ENCODE assay signal across 8 mouse cellular contexts in genomic region chr11:51615129-51615528, GRCm38 (mm10). TPM values are rescaled to one million over a fixed set of nuclear protein-coding genes. Genes with fewer than 3 reads are reported as not detected.
DNase-seq lines count a peak whose midpoint lies in the region; ATAC-seq and TF ChIP-seq lines count a peak whose summit lies in the region.

No protein-coding gene starts in this region.

- intact Hi-C loops in heart, postnatal 25 days (cut with DNase I) = no loop called here

- H3K9ac ChIP-seq in embryonic facial prominence, embryonic 13.5 days = peak overlapping the region; percentile 77
- H3K9ac ChIP-seq in hindbrain, postnatal 0 days (replicated peaks; ENCODE audit: low read length) = peak overlapping the region; percentile 43; the same call in 1 of the 2 replicates

- H3K4me1 ChIP-seq in embryonic facial prominence, embryonic 13.5 days = peaks cover 18% of the 10 kb centered on the region
- no peaks in the 10 kb centered on the region for H3K4me1 ChIP-seq in hindbrain, postnatal 0 days (ENCODE audit: insufficient read depth, low read length)

- peak overlapping the region; percentile 45 for H3K4me3 ChIP-seq in embryonic facial prominence, embryonic 13.5 days
- H3K4me3 ChIP-seq in hindbrain, postnatal 0 days (ENCODE audit: low read length) = peak overlapping the region; percentile 31

- H3K36me3 ChIP-seq in embryonic facial prominence, embryonic 13.5 days = no peaks in the 10 kb centered on the region
- no peaks in the 10 kb centered on the region for H3K36me3 ChIP-seq in hindbrain, postnatal 0 days (ENCODE audit: insufficient read depth, low read length)

- no peak for TF ChIP-seq CTCF in hindbrain, postnatal 0 days (IDR thresholded peaks at IDR 0.05; ENCODE audit: low read depth)

- peak overlapping the region; percentile 85 for H3K27ac ChIP-seq in embryonic facial prominence, embryonic 13.5 days
- H3K27ac ChIP-seq in hindbrain, postnatal 0 days = peak overlapping the region; percentile 54; the same call in 1 of the 2 replicates

- peak; percentile 90 for DNase-seq in heart, adult 11 months
- DNase-seq in heart, postnatal 25 days (ENCODE audit: low spot score) = no peak
- no peak for DNase-seq in hindbrain, postnatal 0 days (ENCODE audit: low spot score)
- DNase-seq in lung, postnatal 25 days (ENCODE audit: low spot score) = peak; percentile 68
- no peak for DNase-seq in B cell, adult 2 months
- no peak for DNase-seq in layer of hippocampus, postnatal 25 days (ENCODE audit: extremely low spot score in 1 of 2, low spot score in 1 of 2)

- no peak for ATAC-seq in embryonic facial prominence, embryonic 13.5 days (ENCODE audit: insufficient number of reproducible peaks, insufficient read depth, low FRiP score, low TSS enrichment, low read depth)
- ATAC-seq in hindbrain, postnatal 0 days = no peak
- ATAC-seq in megakaryocyte progenitor cell, adult 5-6 weeks (replicated peaks; ENCODE audit: poor library complexity) = no peak

- 41% methylated on average over 7 of the region's 7 CpGs for WGBS in embryonic facial prominence, embryonic 13.5 days
- 48% methylated on average over 7 of the region's 7 CpGs for WGBS in hindbrain, postnatal 0 days

- H3K9me3 ChIP-seq in embryonic facial prominence, embryonic 13.5 days = no peaks in the 10 kb centered on the region
- no peaks in the 10 kb centered on the region for H3K9me3 ChIP-seq in hindbrain, postnatal 0 days (ENCODE audit: low read length)

- H3K4me2 ChIP-seq in embryonic facial prominence, embryonic 13.5 days = peak overlapping the region; percentile 73
- peak overlapping the region; percentile 63 for H3K4me2 ChIP-seq in hindbrain, postnatal 0 days (ENCODE audit: low read depth, low read length)

- no peaks in the 10 kb centered on the region for H3K27me3 ChIP-seq in embryonic facial prominence, embryonic 13.5 days
- H3K27me3 ChIP-seq in hindbrain, postnatal 0 days (ENCODE audit: insufficient read depth, low read length) = no peaks in the 10 kb centered on the region; the same call in 1 of the 2 replicates

RNA-seq across cellular contexts. Expression of gene Nhp2, which starts 4.4 kb away (rescaled TPM):
- total RNA-seq in heart, postnatal 25 days (2021) = 10 to 100 TPM; 17.6 to 17.9 TPM
- 135 and 151 TPM in 2 replicates for polyA plus RNA-seq in embryonic facial prominence, embryonic 13.5 days (2015; fragmentation: Nextera tagmentation; extraction: Ambion mirVana)
- 43.9 and 60.8 TPM in 2 replicates for total RNA-seq in hindbrain, postnatal 0 days (2014; rRNA removed)
- polyA plus RNA-seq in hindbrain, postnatal 0 days (2015; fragmentation: Nextera tagmentation; extraction: Ambion mirVana) = 105 and 109 TPM in 2 replicates
- 147 and 165 TPM in 2 replicates for total RNA-seq in megakaryocyte progenitor cell, adult 5-6 weeks (2015)
- 117 and 167 TPM in 2 replicates for total RNA-seq in megakaryocyte progenitor cell, adult 5-6 weeks (2017)
- 10 to 100 TPM; 46.7 to 48.7 TPM for total RNA-seq in layer of hippocampus, postnatal 25 days (2021)

RNA-seq across cellular contexts. Expression of gene Hnrnpab, which starts 8.5 kb away (rescaled TPM):
- 100 to 1,000 TPM; 134 to 142 TPM for total RNA-seq in heart, postnatal 25 days (2021)
- 458 and 524 TPM in 2 replicates for polyA plus RNA-seq in embryonic facial prominence, embryonic 13.5 days (2015; fragmentation: Nextera tagmentation; extraction: Ambion mirVana)
- 212 and 258 TPM in 2 replicates for total RNA-seq in hindbrain, postnatal 0 days (2014; rRNA removed)
- 229 and 231 TPM in 2 replicates for polyA plus RNA-seq in hindbrain, postnatal 0 days (2015; fragmentation: Nextera tagmentation; extraction: Ambion mirVana)
- total RNA-seq in megakaryocyte progenitor cell, adult 5-6 weeks (2015) = 645 and 667 TPM in 2 replicates
- 984 and 1,159 TPM in 2 replicates for total RNA-seq in megakaryocyte progenitor cell, adult 5-6 weeks (2017)
- total RNA-seq in layer of hippocampus, postnatal 25 days (2021) = 100 to 1,000 TPM; 154 to 161 TPM

RNA-seq across cellular contexts. Expression of gene Rmnd5b, which starts 20.6 kb away (rescaled TPM):
- 10 to 100 TPM; 14.1 to 17.2 TPM for total RNA-seq in heart, postnatal 25 days (2021)
- polyA plus RNA-seq in embryonic facial prominence, embryonic 13.5 days (2015; fragmentation: Nextera tagmentation; extraction: Ambion mirVana) = 49.3 and 49.9 TPM in 2 replicates
- total RNA-seq in hindbrain, postnatal 0 days (2014; rRNA removed) = 81.3 and 99.9 TPM in 2 replicates
- 60.9 and 63.8 TPM in 2 replicates for polyA plus RNA-seq in hindbrain, postnatal 0 days (2015; fragmentation: Nextera tagmentation; extraction: Ambion mirVana)
- total RNA-seq in megakaryocyte progenitor cell, adult 5-6 weeks (2015) = 34.9 TPM in 2 replicates
- 11.4 and 20.4 TPM in 2 replicates for total RNA-seq in megakaryocyte progenitor cell, adult 5-6 weeks (2017)
- 10 to 100 TPM; 62.3 to 65.9 TPM for total RNA-seq in layer of hippocampus, postnatal 25 days (2021)

RNA-seq across cellular contexts. Expression of gene Phykpl, which starts 30.6 kb away (rescaled TPM):
- total RNA-seq in heart, postnatal 25 days (2021) = 10 to 100 TPM; 10.6 to 11.2 TPM
- polyA plus RNA-seq in embryonic facial prominence, embryonic 13.5 days (2015; fragmentation: Nextera tagmentation; extraction: Ambion mirVana) = 19.0 and 21.3 TPM in 2 replicates
- 3.8 and 5.3 TPM in 2 replicates for total RNA-seq in hindbrain, postnatal 0 days (2014; rRNA removed)
- polyA plus RNA-seq in hindbrain, postnatal 0 days (2015; fragmentation: Nextera tagmentation; extraction: Ambion mirVana) = 7.9 and 8.6 TPM in 2 replicates
- 10.7 and 11.2 TPM in 2 replicates for total RNA-seq in megakaryocyte progenitor cell, adult 5-6 weeks (2015)
- 9.8 and 15.4 TPM in 2 replicates for total RNA-seq in megakaryocyte progenitor cell, adult 5-6 weeks (2017)
- 1 to 10 TPM; 5.6 to 8.1 TPM for total RNA-seq in layer of hippocampus, postnatal 25 days (2021)

RNA-seq across cellular contexts. Expression of gene N4bp3, which starts 35.5 kb away (rescaled TPM):
- 10 to 100 TPM; 11.6 to 16.1 TPM for total RNA-seq in heart, postnatal 25 days (2021)
- polyA plus RNA-seq in embryonic facial prominence, embryonic 13.5 days (2015; fragmentation: Nextera tagmentation; extraction: Ambion mirVana) = 19.0 and 21.2 TPM in 2 replicates
- total RNA-seq in hindbrain, postnatal 0 days (2014; rRNA removed) = 48.0 and 55.6 TPM in 2 replicates
- polyA plus RNA-seq in hindbrain, postnatal 0 days (2015; fragmentation: Nextera tagmentation; extraction: Ambion mirVana) = 29.0 and 30.3 TPM in 2 replicates
- 0.10 and 0.44 TPM in 2 replicates for total RNA-seq in megakaryocyte progenitor cell, adult 5-6 weeks (2015)
- total RNA-seq in megakaryocyte progenitor cell, adult 5-6 weeks (2017) = 0.46 and 0.78 TPM in 2 replicates
- 10 to 100 TPM; 12.1 to 12.4 TPM for total RNA-seq in layer of hippocampus, postnatal 25 days (2021)

Comparison
In these comparisons a context has a peak if more than half of its experiments do, and no peak if none do; other contexts are left out.
1. DNase-seq: peak in heart, adult 11 months (single experiment) and lung, postnatal 25 days (single experiment); none in heart, postnatal 25 days (single experiment), hindbrain, postnatal 0 days (single experiment), B cell, adult 2 months (0 of 2) and layer of hippocampus, postnatal 25 days (0 of 2).